Mouse (Mus musculus) right cerebral cortex, adult 2 months (tissue): ENCODE data around the gene Sppl2b.
"Not testable (repeated sequence)": the region's sequence is repeated elsewhere in the genome, so short reads cannot be mapped to it uniquely, and the experiment has no call there.

Experiments
- DNase-seq, 2 experiments: peaks; one replicate each; pipeline ENCODE4 v3.0.0; 2021 to 2022; ENCODE audit warnings: low spot score in 2 of 2

Sppl2b gene

GRCm38 (mm10) chr10:80854913-80855748 is at the start of gene Sppl2b, which contains the start of gene Lsm7:
Gene Sppl2b, plus strand, starts transcription at chr10:80855275.
Gene Lsm7, minus strand, starts transcription at chr10:80855209.
- peak; percentile 96 for DNase-seq

GRCm38 (mm10) chr10:80805322-80805721 is 49.8 kb upstream of the Sppl2b start:
- no peak for DNase-seq

- DNase-seq = peak; percentile 78 to 81
Observed at GRCm38 (mm10) chr10:80805925-80806324, 49.1 kb upstream of the Sppl2b start.

- DNase-seq = no peak
Observed at GRCm38 (mm10) chr10:80806341-80807056, 48.6 kb upstream of the Sppl2b start.

- DNase-seq = peak; percentile 87 to 91
Observed at GRCm38 (mm10) chr10:80807057-80807627, 47.9 kb upstream of the Sppl2b start.

GRCm38 (mm10) chr10:80808099-80808984 is 46.7 kb upstream of the Sppl2b start:
- peak in 1 of 2 experiments; percentile 44 for DNase-seq

- DNase-seq = peak; percentile 49 to 64
Observed at GRCm38 (mm10) chr10:80808985-80809632, 46.0 kb upstream of the Sppl2b start.

- DNase-seq = no peak
Observed at GRCm38 (mm10) chr10:80810084-80810483, 45.0 kb upstream of the Sppl2b start.

- no peak for DNase-seq
Observed at GRCm38 (mm10) chr10:80812391-80813041, 42.6 kb upstream of the Sppl2b start.

GRCm38 (mm10) chr10:80813366-80813765 is 41.7 kb upstream of the Sppl2b start, which contains the start of gene Jsrp1:
Gene Jsrp1, minus strand, starts transcription at chr10:80813498.
- DNase-seq = no peak

- no peak for DNase-seq
Observed at GRCm38 (mm10) chr10:80814800-80815199, 40.3 kb upstream of the Sppl2b start.

- not testable (repeated sequence) for DNase-seq
Observed at GRCm38 (mm10) chr10:80816303-80816702, 38.8 kb upstream of the Sppl2b start.

GRCm38 (mm10) chr10:80817164-80817563 is 37.9 kb upstream of the Sppl2b start:
- DNase-seq = no peak

GRCm38 (mm10) chr10:80817955-80818354 is 37.1 kb upstream of the Sppl2b start:
- not testable (repeated sequence) for DNase-seq

GRCm38 (mm10) chr10:80818599-80819281 is 36.3 kb upstream of the Sppl2b start:
- DNase-seq = no peak

- DNase-seq = no peak
Observed at GRCm38 (mm10) chr10:80819406-80819805, 35.7 kb upstream of the Sppl2b start.

- DNase-seq = no peak
Observed at GRCm38 (mm10) chr10:80821991-80822390, 33.1 kb upstream of the Sppl2b start.

GRCm38 (mm10) chr10:80822528-80822927 is 32.5 kb upstream of the Sppl2b start:
- DNase-seq = no peak

GRCm38 (mm10) chr10:80823316-80823715 is 31.8 kb upstream of the Sppl2b start:
- DNase-seq = no peak
